Mouse (Mus musculus) thymus, postnatal 4 days (tissue): Measurements from ENCODE around the gene Sptbn1.

Experiments
- DNase-seq: peaks from one replicate; pipeline ENCODE4 v3.0.0; 2021

Sptbn1 gene

DNA sequence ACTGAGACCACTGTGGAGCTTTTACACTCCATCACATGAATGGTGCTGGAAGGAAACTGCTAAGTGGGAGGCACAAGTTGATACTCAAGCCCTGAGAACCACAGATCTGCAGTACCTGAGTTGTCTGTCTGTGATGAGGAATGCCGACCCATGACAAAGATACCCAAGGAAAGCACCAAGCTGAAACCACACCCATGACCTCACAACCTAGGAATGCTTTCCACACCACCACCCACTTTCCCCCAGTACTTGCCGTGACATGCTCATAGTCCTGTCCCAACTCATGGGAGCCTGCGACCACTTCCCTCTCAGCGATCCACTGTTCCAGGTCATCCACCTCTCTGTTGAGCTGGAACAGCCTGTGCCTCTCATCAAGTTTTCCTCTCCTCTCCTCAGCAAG, 149.9 kb downstream of the Sptbn1 start:
- DNase-seq: no peak

DNA sequence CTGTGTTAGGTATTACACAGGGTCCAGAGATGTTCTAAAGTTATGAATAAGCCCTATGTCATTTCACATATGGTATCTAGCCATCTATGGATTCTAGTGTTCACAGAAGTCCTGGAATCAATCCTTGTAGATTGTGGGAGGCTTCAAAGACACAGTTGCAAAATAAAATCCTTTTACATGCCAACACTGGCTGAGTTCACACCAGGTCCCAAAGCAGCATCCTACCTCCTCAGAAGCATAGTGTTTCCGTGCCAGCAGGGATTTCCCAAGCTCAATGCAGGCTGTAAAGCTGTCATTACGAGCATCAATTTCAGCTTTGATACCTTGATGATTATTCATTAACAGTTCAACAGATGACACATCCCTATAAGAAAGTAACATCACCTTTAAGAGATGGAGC, 154.3 kb downstream of the Sptbn1 start:
- DNase-seq: no peak

DNA sequence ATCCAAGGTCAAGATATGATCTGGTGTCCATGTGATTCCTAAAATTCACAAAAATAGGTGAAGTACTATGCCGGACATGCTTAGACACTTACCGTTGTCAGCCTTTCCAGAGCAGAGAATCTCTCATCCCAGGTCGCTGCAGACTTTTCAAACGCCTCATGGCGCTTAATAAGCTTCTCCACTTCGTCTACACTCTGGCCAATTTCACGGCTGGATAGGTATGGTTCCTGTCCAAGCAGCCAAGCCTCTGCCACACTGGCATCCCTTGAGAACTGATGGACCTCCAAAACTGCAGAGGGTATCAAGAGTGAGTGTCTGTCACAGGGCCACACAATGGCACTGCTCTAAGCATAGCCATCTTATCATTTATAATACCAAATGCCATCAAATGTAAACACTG, 157.3 kb downstream of the Sptbn1 start:
- no peak for DNase-seq

DNA sequence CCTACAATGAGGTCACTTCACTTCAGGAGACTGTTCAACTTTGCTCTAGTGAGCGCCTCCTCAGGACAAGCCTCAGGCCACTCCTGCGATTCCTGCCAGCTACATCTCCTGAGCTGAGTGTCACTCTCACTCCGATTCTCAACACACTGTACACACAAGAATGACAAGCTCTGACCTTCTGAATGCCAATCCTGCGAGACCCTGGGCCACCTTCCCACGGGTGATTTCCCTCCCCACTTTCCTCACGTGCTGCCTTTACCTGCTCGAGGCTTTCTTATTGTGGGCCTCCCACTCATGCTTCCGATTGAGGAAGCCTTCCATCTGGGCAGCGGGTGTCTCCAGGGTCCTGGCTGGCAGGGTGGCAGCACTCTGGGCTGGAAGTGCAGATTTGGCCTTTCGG, 163.8 kb downstream of the Sptbn1 start:
- DNase-seq: no peak

DNA sequence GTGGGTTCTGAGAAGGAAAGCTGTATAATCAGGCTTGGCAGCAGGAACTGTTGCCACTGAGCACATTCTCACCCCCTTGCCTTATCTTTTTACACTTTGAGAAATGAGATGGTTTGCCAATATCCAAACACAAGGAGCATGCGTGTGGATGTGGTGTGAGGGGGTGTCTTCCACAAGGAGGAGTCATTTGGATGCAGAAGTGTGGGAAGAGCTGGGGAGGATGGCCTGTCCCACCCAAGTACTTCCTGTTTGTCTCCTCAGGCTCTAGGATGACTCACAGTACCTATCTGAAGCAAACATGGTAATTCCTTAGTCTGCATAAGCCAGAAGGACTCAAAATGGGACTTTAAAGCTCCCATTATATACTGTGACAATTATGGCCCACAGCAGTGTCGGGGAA, 165.4 kb downstream of the Sptbn1 start:
- DNase-seq: no peak

DNA sequence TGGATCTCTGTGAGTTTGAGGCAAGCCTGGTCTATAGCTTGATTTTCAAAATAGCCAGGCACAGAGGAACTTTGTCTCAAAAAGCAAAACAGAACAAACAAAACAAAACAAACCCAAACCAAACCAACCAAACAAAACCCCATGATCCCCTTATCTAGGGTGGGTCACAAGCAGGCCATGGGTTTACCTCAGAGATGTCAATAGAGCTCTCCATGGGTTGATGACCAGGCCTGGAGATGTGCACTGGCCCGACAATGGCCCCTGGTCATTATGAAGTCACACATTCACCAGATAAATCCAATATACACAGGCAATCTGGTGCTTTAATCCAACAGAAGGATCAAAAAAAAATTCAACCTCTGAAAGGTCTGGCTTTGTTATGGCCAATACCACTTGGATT, 166.2 kb downstream of the Sptbn1 start:
- DNase-seq: no peak

DNA sequence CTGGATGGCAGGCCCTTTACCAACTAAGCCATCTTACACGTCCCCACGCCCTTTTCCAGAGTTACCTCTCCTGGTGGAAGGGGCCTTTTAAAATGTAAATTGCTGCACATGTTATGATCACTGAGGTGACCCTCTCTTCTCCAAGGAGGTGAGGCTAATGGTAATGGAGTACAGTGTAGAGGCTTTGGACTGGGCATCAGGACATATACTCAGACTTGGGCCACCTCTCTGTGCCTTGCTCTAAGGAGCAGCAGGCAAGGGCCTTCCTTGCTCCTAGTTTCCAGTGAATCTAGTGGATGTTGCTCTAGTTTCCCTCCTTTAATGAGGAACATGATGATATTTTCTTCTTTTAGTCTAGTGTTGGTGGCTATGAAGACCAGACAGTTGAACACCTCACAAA, 166.8 kb downstream of the Sptbn1 start:
- no peak for DNase-seq

DNA sequence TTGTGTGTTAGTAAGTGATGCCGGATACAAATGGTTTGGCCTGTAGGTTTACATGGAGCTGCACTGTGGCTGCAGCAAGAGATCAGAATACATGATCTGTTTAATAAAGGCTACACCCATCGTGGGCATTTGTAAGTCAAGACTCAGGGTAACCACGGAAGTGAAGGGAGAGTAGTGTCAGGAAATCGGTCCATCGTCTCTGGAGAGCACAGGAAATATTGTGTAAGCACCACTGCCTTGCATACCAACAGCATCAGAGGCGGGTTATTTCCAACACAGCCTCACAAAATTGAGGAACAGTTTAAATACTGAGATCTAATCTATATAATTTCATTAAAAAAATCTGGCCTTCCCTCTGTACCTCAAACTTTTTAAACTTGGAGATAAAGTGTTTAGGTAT, 168.1 kb downstream of the Sptbn1 start:
- no peak for DNase-seq

DNA sequence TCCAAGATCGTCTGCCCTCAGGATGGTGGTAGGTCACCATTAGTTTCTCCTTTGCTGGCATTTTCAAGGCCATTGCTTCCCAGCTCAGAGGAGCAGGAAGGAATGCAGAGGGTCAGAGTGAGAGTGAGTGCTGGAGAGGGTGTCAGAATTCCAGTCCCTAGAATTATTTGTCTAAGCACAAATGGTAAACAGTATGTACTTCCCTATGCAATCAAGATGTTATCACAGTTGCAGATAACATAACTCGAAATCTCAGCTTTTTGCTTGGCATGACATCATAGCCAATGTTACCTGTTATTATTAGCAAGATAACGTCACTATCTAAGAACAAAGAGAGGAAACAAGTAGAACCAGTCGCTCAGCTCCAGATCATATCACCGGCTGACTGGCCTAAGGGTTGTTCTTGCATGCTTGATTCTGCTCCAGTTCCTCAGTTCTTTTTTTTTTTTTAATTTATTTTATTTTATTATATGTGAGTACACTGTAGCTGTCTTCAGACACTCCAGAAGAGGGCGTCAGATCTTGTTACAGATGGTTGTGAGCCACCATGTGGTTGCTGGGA, 172.7 kb downstream of the Sptbn1 start:
- no peak for DNase-seq

DNA sequence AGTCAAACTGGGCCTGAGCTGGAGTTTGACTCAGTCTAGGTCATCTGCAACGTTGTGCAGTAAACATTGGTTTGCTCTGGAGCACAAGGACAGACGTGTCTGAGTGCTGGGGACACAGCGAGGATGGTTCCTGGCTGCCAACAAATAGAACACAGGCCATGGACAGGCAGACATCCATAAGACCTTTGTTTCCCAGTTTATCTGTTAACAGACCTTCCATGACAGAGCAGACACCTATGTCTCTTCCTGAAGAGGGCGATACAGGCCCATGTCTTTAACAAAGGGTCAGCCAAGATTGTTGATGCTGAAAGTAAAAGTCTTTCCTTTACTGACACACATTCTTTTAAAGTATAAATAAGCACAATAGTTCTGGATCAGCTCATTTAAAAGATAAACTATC, 176.1 kb downstream of the Sptbn1 start:
- peak; percentile 24 for DNase-seq

DNA sequence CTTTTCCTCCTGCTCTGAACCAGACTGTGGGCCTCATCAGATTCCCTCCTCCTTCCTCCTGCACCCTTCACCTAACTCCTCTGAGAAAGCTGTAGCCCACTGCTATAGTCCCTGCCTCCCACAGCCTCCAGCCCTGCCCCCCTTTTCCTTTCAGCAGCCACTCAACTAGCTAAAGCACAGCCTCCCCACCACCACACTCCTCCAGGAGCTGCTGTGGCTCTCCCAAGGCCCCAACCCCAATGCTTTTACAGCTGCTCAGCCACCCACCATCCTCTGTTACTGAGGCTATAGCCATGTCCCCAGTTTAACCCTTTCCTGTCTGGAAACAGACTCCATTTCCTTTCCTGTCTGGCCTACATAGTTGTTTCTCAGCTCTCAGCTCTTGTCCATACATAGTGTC, 182.9 kb downstream of the Sptbn1 start:
- DNase-seq: no peak

DNA sequence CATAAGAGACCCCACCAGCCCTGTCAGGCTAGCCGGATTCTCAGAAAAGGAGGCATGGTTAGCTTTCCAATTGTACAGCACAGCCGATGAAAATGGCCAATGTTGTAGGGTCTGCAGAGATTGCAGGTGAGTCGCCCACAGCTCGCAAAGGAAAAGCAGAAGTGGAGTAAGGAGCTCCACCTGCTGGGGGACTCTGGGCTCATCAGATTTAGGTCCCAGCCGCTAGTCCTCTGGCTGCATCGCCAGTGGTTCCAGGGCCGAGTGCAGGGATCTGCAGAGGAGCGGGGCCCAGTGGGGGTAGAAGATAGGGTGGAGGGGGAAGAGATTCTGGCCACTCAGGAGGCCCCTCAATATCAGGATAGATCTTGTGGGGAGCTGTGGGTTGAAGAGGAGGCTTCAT, 210.7 kb downstream of the Sptbn1 start:
- DNase-seq: peak; percentile 10
